Mouse (Mus musculus): ENCODE measurements around the gene Ggct. TPM values are rescaled to one million over a fixed set of nuclear protein-coding genes. Genes with fewer than 3 reads are reported as not detected.

The Ggct gene
- polyA plus RNA-seq, 1 experiment from 2014 or later: 10.8 TPM

GRCm38 (mm10) chr6:54952542-54952941 is 40.2 kb downstream of the Ggct start:
- WGBS: 91% methylated on average over 3 of the region's 3 CpGs
- no peaks in the 10 kb centered on the region for H3K36me3 ChIP-seq (ENCODE audit: control insufficient read depth, insufficient read depth, low read length)
- no peak overlapping the region for H3K4me2 ChIP-seq (replicated peaks; ENCODE audit: low read depth, low read length)
- H3K9me3 ChIP-seq (ENCODE audit: control insufficient read depth, low read length): no peaks in the 10 kb centered on the region
- no peaks in the 10 kb centered on the region for H3K4me1 ChIP-seq (ENCODE audit: control insufficient read depth, insufficient read depth, low read length)
- H3K27ac ChIP-seq (ENCODE audit: low read depth, low read length): no peak overlapping the region
- no peak overlapping the region for H3K9ac ChIP-seq (ENCODE audit: low read depth, low read length)
- no peak for ATAC-seq (ENCODE audit: low FRiP score, low TSS enrichment)
- H3K27me3 ChIP-seq (ENCODE audit: control insufficient read depth, insufficient read depth, low read length): no peaks in the 10 kb centered on the region
- H3K4me3 ChIP-seq (ENCODE audit: low read length): no peak overlapping the region

GRCm38 (mm10) chr6:54948682-54949081 is 44.1 kb downstream of the Ggct start:
- Histone ChIP-seq H3K27ac (ENCODE audit: low read depth, low read length) (no peak overlapping the region), H3K9ac (ENCODE audit: low read depth, low read length) (no peak overlapping the region), H3K4me2 (replicated peaks; ENCODE audit: low read depth, low read length) (no peak overlapping the region), H3K27me3 (ENCODE audit: control insufficient read depth, insufficient read depth, low read length) (peaks cover 5% of the 10 kb centered on the region), H3K9me3 (ENCODE audit: control insufficient read depth, low read length) (no peaks in the 10 kb centered on the region), H3K36me3 (ENCODE audit: control insufficient read depth, insufficient read depth, low read length) (no peaks in the 10 kb centered on the region), H3K4me1 (ENCODE audit: control insufficient read depth, insufficient read depth, low read length) (no peaks in the 10 kb centered on the region), H3K4me3 (ENCODE audit: low read length) (no peak overlapping the region)
- no peak for ATAC-seq (ENCODE audit: low FRiP score, low TSS enrichment)
- 88% methylated on average over 5 of the region's 5 CpGs for WGBS

- no peak for ATAC-seq (ENCODE audit: low FRiP score, low TSS enrichment)
- no peak overlapping the region for H3K4me3 ChIP-seq (ENCODE audit: low read length)
- peaks cover 10% of the 10 kb centered on the region for H3K27me3 ChIP-seq (ENCODE audit: control insufficient read depth, insufficient read depth, low read length)
- no peak overlapping the region for H3K4me2 ChIP-seq (replicated peaks; ENCODE audit: low read depth, low read length)
- 79% methylated on average over 4 of the region's 4 CpGs for WGBS
- no peaks in the 10 kb centered on the region for H3K4me1 ChIP-seq (ENCODE audit: control insufficient read depth, insufficient read depth, low read length)
- no peaks in the 10 kb centered on the region for H3K36me3 ChIP-seq (ENCODE audit: control insufficient read depth, insufficient read depth, low read length)
- H3K9me3 ChIP-seq (ENCODE audit: control insufficient read depth, low read length): no peaks in the 10 kb centered on the region
- H3K27ac ChIP-seq (ENCODE audit: low read depth, low read length): no peak overlapping the region
- no peak overlapping the region for H3K9ac ChIP-seq (ENCODE audit: low read depth, low read length)
Measured at GRCm38 (mm10) chr6:54946241-54946953, 46.4 kb downstream of the Ggct start.

- no peaks in the 10 kb centered on the region for H3K4me1 ChIP-seq (ENCODE audit: control insufficient read depth, insufficient read depth, low read length)
- WGBS: 85% methylated on average over 16 of the region's 16 CpGs
- H3K27ac ChIP-seq (ENCODE audit: low read depth, low read length): no peak overlapping the region
- no peak overlapping the region for H3K9ac ChIP-seq (ENCODE audit: low read depth, low read length)
- H3K36me3 ChIP-seq (ENCODE audit: control insufficient read depth, insufficient read depth, low read length): no peaks in the 10 kb centered on the region
- no peak for ATAC-seq (ENCODE audit: low FRiP score, low TSS enrichment)
- H3K4me2 ChIP-seq (replicated peaks; ENCODE audit: low read depth, low read length): no peak overlapping the region
- H3K4me3 ChIP-seq (ENCODE audit: low read length): no peak overlapping the region
- H3K9me3 ChIP-seq (ENCODE audit: control insufficient read depth, low read length): no peaks in the 10 kb centered on the region
- peaks cover 10% of the 10 kb centered on the region for H3K27me3 ChIP-seq (ENCODE audit: control insufficient read depth, insufficient read depth, low read length)
Measured at GRCm38 (mm10) chr6:54944551-54944950, 48.2 kb downstream of the Ggct start.

- 61% methylated on average over 24 of the region's 24 CpGs for WGBS
- Histone ChIP-seq H3K27me3 (ENCODE audit: control insufficient read depth, insufficient read depth, low read length) (peaks cover 10% of the 10 kb centered on the region), H3K9ac (ENCODE audit: low read depth, low read length) (no peak overlapping the region), H3K4me2 (replicated peaks; ENCODE audit: low read depth, low read length) (no peak overlapping the region), H3K9me3 (ENCODE audit: control insufficient read depth, low read length) (no peaks in the 10 kb centered on the region), H3K4me3 (ENCODE audit: low read length) (no peak overlapping the region), H3K4me1 (ENCODE audit: control insufficient read depth, insufficient read depth, low read length) (no peaks in the 10 kb centered on the region), H3K36me3 (ENCODE audit: control insufficient read depth, insufficient read depth, low read length) (no peaks in the 10 kb centered on the region), H3K27ac (ENCODE audit: low read depth, low read length) (no peak overlapping the region)
- ATAC-seq (ENCODE audit: low FRiP score, low TSS enrichment): no peak
Measured at GRCm38 (mm10) chr6:54943753-54944152, 49.0 kb downstream of the Ggct start.

- 72% methylated on average over 16 of the region's 16 CpGs for WGBS
- Histone ChIP-seq H3K4me3 (ENCODE audit: low read length) (no peak overlapping the region), H3K9me3 (ENCODE audit: control insufficient read depth, low read length) (no peaks in the 10 kb centered on the region), H3K36me3 (ENCODE audit: control insufficient read depth, insufficient read depth, low read length) (no peaks in the 10 kb centered on the region), H3K4me2 (replicated peaks; ENCODE audit: low read depth, low read length) (no peak overlapping the region), H3K27ac (ENCODE audit: low read depth, low read length) (no peak overlapping the region), H3K4me1 (ENCODE audit: control insufficient read depth, insufficient read depth, low read length) (no peaks in the 10 kb centered on the region), H3K27me3 (ENCODE audit: control insufficient read depth, insufficient read depth, low read length) (peaks cover 10% of the 10 kb centered on the region), H3K9ac (ENCODE audit: low read depth, low read length) (no peak overlapping the region)
- ATAC-seq (ENCODE audit: low FRiP score, low TSS enrichment): no peak
Measured at GRCm38 (mm10) chr6:54943292-54943691, 49.5 kb downstream of the Ggct start.

GRCm38 (mm10) chr6:54941149-54941548 is 51.6 kb downstream of the Ggct start:
- 93% methylated on average over 6 of the region's 6 CpGs for WGBS
- H3K4me2 ChIP-seq (replicated peaks; ENCODE audit: low read depth, low read length): no peak overlapping the region
- H3K4me1 ChIP-seq (ENCODE audit: control insufficient read depth, insufficient read depth, low read length): no peaks in the 10 kb centered on the region
- H3K4me3 ChIP-seq (ENCODE audit: low read length): no peak overlapping the region
- H3K9ac ChIP-seq (ENCODE audit: low read depth, low read length): no peak overlapping the region
- no peak overlapping the region for H3K27ac ChIP-seq (ENCODE audit: low read depth, low read length)
- ATAC-seq (ENCODE audit: low FRiP score, low TSS enrichment): no peak
- H3K27me3 ChIP-seq (ENCODE audit: control insufficient read depth, insufficient read depth, low read length): peaks cover 10% of the 10 kb centered on the region
- no peaks in the 10 kb centered on the region for H3K36me3 ChIP-seq (ENCODE audit: control insufficient read depth, insufficient read depth, low read length)
- no peaks in the 10 kb centered on the region for H3K9me3 ChIP-seq (ENCODE audit: control insufficient read depth, low read length)

GRCm38 (mm10) chr6:54940126-54940525 is 52.6 kb downstream of the Ggct start:
- no peaks in the 10 kb centered on the region for H3K36me3 ChIP-seq (ENCODE audit: control insufficient read depth, insufficient read depth, low read length)
- ATAC-seq (ENCODE audit: low FRiP score, low TSS enrichment): no peak
- H3K4me2 ChIP-seq (replicated peaks; ENCODE audit: low read depth, low read length): no peak overlapping the region

GRCm38 (mm10) chr6:54939631-54940030 is 53.1 kb downstream of the Ggct start:
- no peaks in the 10 kb centered on the region for H3K9me3 ChIP-seq (ENCODE audit: control insufficient read depth, low read length)
- no peak overlapping the region for H3K4me2 ChIP-seq (replicated peaks; ENCODE audit: low read depth, low read length)
- no peaks in the 10 kb centered on the region for H3K4me1 ChIP-seq (ENCODE audit: control insufficient read depth, insufficient read depth, low read length)
- no peak for ATAC-seq (ENCODE audit: low FRiP score, low TSS enrichment)
- 73% methylated on average over 4 of the region's 4 CpGs for whole genome bisulfite sequencing
- no peaks in the 10 kb centered on the region for H3K36me3 ChIP-seq (ENCODE audit: control insufficient read depth, insufficient read depth, low read length)
- H3K4me3 ChIP-seq (ENCODE audit: low read length): no peak overlapping the region
- H3K27ac ChIP-seq (ENCODE audit: low read depth, low read length): no peak overlapping the region
- peaks cover 10% of the 10 kb centered on the region for H3K27me3 ChIP-seq (ENCODE audit: control insufficient read depth, insufficient read depth, low read length)
- H3K9ac ChIP-seq (ENCODE audit: low read depth, low read length): no peak overlapping the region

More at GRCm38 (mm10) chr6:54940126-54940525, 52.6 kb downstream of the Ggct start:
- Histone ChIP-seq H3K4me3 (ENCODE audit: low read length) (no peak overlapping the region), H3K4me1 (ENCODE audit: control insufficient read depth, insufficient read depth, low read length) (no peaks in the 10 kb centered on the region), H3K27ac (ENCODE audit: low read depth, low read length) (no peak overlapping the region), H3K27me3 (ENCODE audit: control insufficient read depth, insufficient read depth, low read length) (peaks cover 10% of the 10 kb centered on the region), H3K9ac (ENCODE audit: low read depth, low read length) (no peak overlapping the region), H3K9me3 (ENCODE audit: control insufficient read depth, low read length) (no peaks in the 10 kb centered on the region)
- WGBS: 74% methylated on average over 7 of the region's 7 CpGs
